Mouse (Mus musculus) heart, embryonic 11.5 days (tissue): Measurements from ENCODE around the gene Lime1. TPM values are rescaled to one million over a fixed set of nuclear protein-coding genes. Genes with fewer than 3 reads are reported as not detected.

Experiments
- ATAC-seq: fragments of 200-750 bp; cut with Nextera tagmentation; replicated peaks from 2 replicates; pipeline ENCODE4 v1.8.0; 2017; ENCODE audit warnings: moderate library complexity; ENCODE audit not compliant: insufficient number of reproducible peaks, low FRiP score, low TSS enrichment
- H3K27ac ChIP-seq: fragments of 300-500 bp; sonication (generic); 2 replicates; pipeline ENCODE4 v1.5.1; 2014; ENCODE audit warnings: mild to moderate bottlenecking, low read depth, low read length
- H3K27me3 ChIP-seq: fragments of 300-500 bp; sonication (generic); 2 replicates; pipeline ENCODE4 v1.6.1; 2014; ENCODE audit warnings: mild to moderate bottlenecking, low read length, mixed read lengths; ENCODE audit not compliant: control insufficient read depth, insufficient read depth
- H3K36me3 ChIP-seq: fragments of 300-500 bp; sonication (generic); 2 replicates; pipeline ENCODE4 v1.6.1; 2014; ENCODE audit warnings: mild to moderate bottlenecking, low read length, moderate library complexity, mixed read lengths; ENCODE audit not compliant: control insufficient read depth, insufficient read depth
- H3K4me1 ChIP-seq: fragments of 300-500 bp; sonication (generic); 2 replicates; pipeline ENCODE4 v1.6.1; 2014; ENCODE audit warnings: low read length; ENCODE audit not compliant: control insufficient read depth, insufficient read depth
- H3K4me2 ChIP-seq: fragments of 300-500 bp; sonication (generic); 2 replicates; pipeline ENCODE4 v1.6.1; 2014; ENCODE audit warnings: mild to moderate bottlenecking, moderate library complexity
- H3K4me3 ChIP-seq: fragments of 300-500 bp; sonication (generic); 2 replicates; pipeline ENCODE4 v1.5.1; 2014; ENCODE audit warnings: low read depth, low read length
- H3K9ac ChIP-seq: fragments of 300-500 bp; sonication (generic); 2 replicates; pipeline ENCODE4 v1.6.1; 2014; ENCODE audit warnings: mild to moderate bottlenecking, low read depth, low read length, moderate library complexity
- H3K9me3 ChIP-seq: fragments of 300-500 bp; sonication (generic); replicated peaks from 2 replicates; pipeline ENCODE4 v1.6.1; 2016; ENCODE audit warnings: low read length; ENCODE audit not compliant: control insufficient read depth
- WGBS: fragments of 180-500 bp; shearing (Covaris S2); extraction: QIAGEN DNeasy Blood & Tissue Kit; methylation state at CpG from one replicate; pipeline ENCODE4 v1.1.7; 2014; ENCODE audit not compliant: insufficient replicate concordance; 5-methylcytosine and 5-hydroxymethylcytosine counted together
- polyA plus RNA-seq: library from polyadenylated mRNA; unstranded; fragments of >200 nt; fragmentation: Nextera tagmentation; extraction: Ambion mirVana; gene quantifications from 2 replicates; pipeline ENCODE4 v1.2.1, GENCODE M21; 2014

Lime1 gene
- polyA plus RNA-seq: 11.2 and 13.8 TPM in 2 replicates

- Histone ChIP-seq H3K27me3 (no peaks in the 10 kb centered on the region), H3K27ac (no peak within 1 kb of the TSS), H3K36me3 (peaks cover 21% of the 10 kb centered on the region; the same call in 1 of the 2 replicates), H3K9ac (no peak within 1 kb of the TSS), H3K9me3 (no peaks in the 10 kb centered on the region), H3K4me3 (no peak within 1 kb of the TSS), H3K4me1 (no peaks in the 10 kb centered on the region), H3K4me2 (no peak within 1 kb of the TSS)
- 97% methylated on average over 12 of the region's 12 CpGs for WGBS
- ATAC-seq: no peak
Measured at GRCm38 (mm10) chr2:181379778-181380177, at the start of gene Lime1. TSS of gene Lime1 (plus strand) at chr2:181380078.

- Histone ChIP-seq H3K9me3 (no peaks in the 10 kb centered on the region), H3K9ac (no peak overlapping the region), H3K4me3 (no peak overlapping the region), H3K4me2 (no peak overlapping the region), H3K27ac (no peak overlapping the region), H3K36me3 (peaks cover 17% of the 10 kb centered on the region), H3K27me3 (no peaks in the 10 kb centered on the region), H3K4me1 (no peaks in the 10 kb centered on the region)
- ATAC-seq: no peak
Measured at GRCm38 (mm10) chr2:181332542-181332941, 47.3 kb upstream of the Lime1 start.

GRCm38 (mm10) chr2:181334023-181334422, 45.9 kb upstream of the Lime1 start:
- H3K36me3 ChIP-seq: peaks cover 18% of the 10 kb centered on the region
- 64% methylated on average over 3 of the region's 3 CpGs for WGBS
- no peak for ATAC-seq
- H3K27me3 ChIP-seq: no peaks in the 10 kb centered on the region
- no peak overlapping the region for H3K4me2 ChIP-seq
- no peaks in the 10 kb centered on the region for H3K4me1 ChIP-seq
- no peaks in the 10 kb centered on the region for H3K9me3 ChIP-seq
- no peak overlapping the region for H3K9ac ChIP-seq
- no peak overlapping the region for H3K4me3 ChIP-seq
- H3K27ac ChIP-seq: no peak overlapping the region

- H3K9me3 ChIP-seq: no peaks in the 10 kb centered on the region
- no peak overlapping the region for H3K4me3 ChIP-seq
- H3K27me3 ChIP-seq: no peaks in the 10 kb centered on the region
- H3K27ac ChIP-seq: no peak overlapping the region
- no peak for ATAC-seq
- no peak overlapping the region for H3K9ac ChIP-seq
- no peak overlapping the region for H3K4me2 ChIP-seq
- peaks cover 19% of the 10 kb centered on the region for H3K36me3 ChIP-seq
- H3K4me1 ChIP-seq: no peaks in the 10 kb centered on the region
- 87% methylated on average over 4 of the region's 4 CpGs for WGBS
Measured at GRCm38 (mm10) chr2:181340426-181340825, 39.5 kb upstream of the Lime1 start.

DNA sequence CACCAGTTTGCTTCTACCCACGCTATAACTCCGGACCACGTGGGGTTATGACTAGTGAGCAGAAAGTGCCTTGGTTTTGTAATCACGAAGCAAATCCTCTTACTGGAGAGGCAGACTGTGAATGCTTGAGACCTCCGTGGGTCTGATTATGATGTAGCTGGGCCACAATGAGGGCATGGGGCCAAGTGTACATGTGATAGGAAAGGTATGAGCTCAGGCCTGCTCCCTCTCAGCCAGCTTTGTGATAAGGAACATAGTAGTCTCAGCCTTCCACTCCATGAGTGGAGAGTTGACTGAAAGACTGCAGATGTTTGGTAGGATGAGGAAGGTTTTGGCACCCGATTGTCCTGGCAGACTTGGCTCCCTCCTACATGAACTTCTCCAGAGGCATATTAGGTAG, 37.1 kb upstream of the Lime1 start:
- H3K4me3 ChIP-seq: no peak overlapping the region
- H3K9ac ChIP-seq: no peak overlapping the region
- peaks cover 18% of the 10 kb centered on the region for H3K36me3 ChIP-seq
- peak overlapping the region; percentile 35; the same call in 1 of the 2 replicates for H3K27ac ChIP-seq
- no peaks in the 10 kb centered on the region for H3K9me3 ChIP-seq
- H3K4me2 ChIP-seq: no peak overlapping the region
- no peak for ATAC-seq
- H3K4me1 ChIP-seq: no peaks in the 10 kb centered on the region
- no peaks in the 10 kb centered on the region for H3K27me3 ChIP-seq
- WGBS: 69% methylated on average over 6 of the region's 6 CpGs

DNA sequence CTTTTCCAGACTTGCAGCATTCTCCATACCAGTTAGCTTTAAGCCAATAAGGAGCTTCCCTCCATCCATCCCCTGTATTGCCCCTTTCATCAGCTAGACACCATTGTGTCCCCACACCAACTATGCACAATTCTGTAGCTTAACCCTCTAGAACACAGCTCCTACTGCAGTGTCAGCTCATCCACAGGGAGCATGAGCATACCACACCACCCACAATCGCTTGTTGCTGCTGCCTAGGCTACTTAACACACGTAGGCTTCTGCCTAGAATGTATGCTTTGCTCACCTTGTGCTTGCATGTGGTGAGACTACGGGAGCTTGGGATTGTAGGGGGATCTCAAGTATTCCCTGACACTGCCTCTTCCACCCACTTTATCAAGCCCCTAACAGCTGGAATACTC, 23.1 kb upstream of the Lime1 start:
- no peak overlapping the region for H3K9ac ChIP-seq
- no peak overlapping the region for H3K4me2 ChIP-seq
- H3K4me1 ChIP-seq: no peaks in the 10 kb centered on the region
- ATAC-seq: no peak
- H3K4me3 ChIP-seq: no peak overlapping the region
- WGBS: 77% methylated on average over 3 of the region's 3 CpGs
- H3K36me3 ChIP-seq: peaks cover 37% of the 10 kb centered on the region
- H3K27me3 ChIP-seq: no peaks in the 10 kb centered on the region
- H3K27ac ChIP-seq: no peak overlapping the region
- no peaks in the 10 kb centered on the region for H3K9me3 ChIP-seq

DNA sequence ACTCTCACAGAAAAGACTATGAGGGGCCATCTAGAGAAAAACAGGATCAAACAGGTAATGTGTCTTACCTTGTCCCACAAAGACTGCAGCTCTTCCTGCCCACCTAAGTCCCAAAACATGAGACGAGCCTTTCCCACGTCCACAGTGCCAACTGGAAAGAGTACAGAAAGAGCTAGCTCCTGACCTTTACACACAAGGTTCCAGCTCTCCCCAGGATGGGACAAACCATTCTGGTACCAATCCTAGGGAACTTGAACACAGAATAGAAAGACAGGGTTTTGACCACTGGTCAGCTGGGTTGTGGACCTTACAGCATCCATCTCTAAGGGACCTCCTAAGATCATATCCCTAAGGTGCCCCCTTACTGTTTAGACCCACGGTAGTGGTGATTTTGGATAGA, 15.9 kb upstream of the Lime1 start:
- Histone ChIP-seq H3K9ac (peak overlapping the region; percentile 89), H3K36me3 (peaks cover 18% of the 10 kb centered on the region), H3K9me3 (no peaks in the 10 kb centered on the region), H3K27me3 (no peaks in the 10 kb centered on the region), H3K4me2 (peak overlapping the region; percentile 97), H3K27ac (no peak overlapping the region), H3K4me1 (peaks cover 21% of the 10 kb centered on the region), H3K4me3 (peak overlapping the region; percentile 94)
- 86% methylated on average over 3 of the region's 3 CpGs for WGBS
- no peak for ATAC-seq

DNA sequence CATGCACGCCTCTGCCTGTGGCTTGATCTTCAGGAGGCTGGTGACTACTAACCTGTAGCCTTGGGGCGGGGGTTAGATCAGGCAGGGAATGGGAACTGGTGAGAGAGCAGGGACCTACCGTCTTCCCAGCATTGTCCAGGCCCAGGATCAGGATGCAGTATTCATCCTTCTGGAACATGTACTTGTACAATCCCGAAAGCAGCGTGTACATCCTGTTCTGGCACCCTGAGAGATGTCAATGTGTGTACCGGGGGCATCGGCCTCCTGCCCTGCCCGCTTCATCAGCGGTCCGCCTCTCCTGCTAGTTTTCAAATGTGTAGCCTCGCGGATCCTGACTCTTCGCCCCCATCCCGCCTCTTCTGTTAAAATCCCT, 15.4 kb upstream of the Lime1 start:
- peaks cover 21% of the 10 kb centered on the region for H3K4me1 ChIP-seq

DNA sequence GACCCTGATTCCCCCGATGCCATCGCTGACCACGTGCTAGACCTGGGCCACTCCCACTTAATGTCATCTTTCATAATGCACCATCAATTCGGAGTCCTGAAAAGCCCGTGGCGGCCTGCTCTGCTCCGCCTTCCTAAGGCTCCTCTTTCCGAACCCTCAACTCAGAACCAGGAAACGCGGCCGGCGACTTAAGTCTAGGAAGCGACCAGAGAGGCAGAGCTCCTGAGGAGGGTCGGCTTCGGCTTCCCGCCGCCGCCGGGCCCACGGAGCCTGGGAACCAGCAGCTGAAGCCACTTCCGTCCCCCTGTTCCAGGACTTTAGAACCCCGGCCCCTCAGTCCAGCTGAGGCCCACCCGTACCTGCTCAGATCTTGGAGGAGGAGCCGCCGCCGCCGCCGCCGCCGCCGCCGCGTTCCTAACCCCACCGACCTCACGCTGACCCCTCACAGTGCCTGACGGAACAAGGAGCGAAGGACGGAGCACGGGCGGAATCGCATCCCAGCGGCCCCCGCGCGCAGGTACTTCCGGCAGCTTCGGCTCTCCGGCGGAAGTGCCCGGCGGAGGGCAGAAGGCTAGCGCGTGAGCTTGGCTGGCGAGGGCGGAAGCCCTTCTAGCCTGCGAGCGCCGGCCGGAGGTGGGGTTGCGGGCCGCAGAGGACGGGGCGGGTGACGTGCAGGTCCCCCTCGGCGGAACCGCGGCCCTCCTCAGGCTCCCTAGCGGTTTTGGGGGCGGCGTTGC, 14.8 kb upstream of the Lime1 start, which contains the start of the genes Zgpat and Arfrp1:
Zgpat (plus strand) TSS at position 69 of the 737 bp plus-strand sequence.
Arfrp1 (minus strand) TSS at position 545 of the 737 bp plus-strand sequence.
- peak within 1 kb of the TSS; percentile 97 for H3K4me2 ChIP-seq
- H3K36me3 ChIP-seq: peaks cover 17% of the 10 kb centered on the region
- no peaks in the 10 kb centered on the region for H3K27me3 ChIP-seq
- peak within 1 kb of the TSS; percentile 94 for H3K4me3 ChIP-seq
- under 1% methylated on average over 68 of the region's 71 CpGs for WGBS
- peak within 1 kb of the TSS; percentile 90 for H3K27ac ChIP-seq
- ATAC-seq: peak; percentile 82
- H3K9me3 ChIP-seq: no peaks in the 10 kb centered on the region
- peaks cover 21% of the 10 kb centered on the region for H3K4me1 ChIP-seq
- peak within 1 kb of the TSS; percentile 89 for H3K9ac ChIP-seq

More for the DNA sequence above, 15.4 kb upstream of the Lime1 start:
- Histone ChIP-seq H3K9ac (peak overlapping the region; percentile 89), H3K9me3 (no peaks in the 10 kb centered on the region), H3K27me3 (no peaks in the 10 kb centered on the region), H3K4me2 (peak overlapping the region; percentile 97), H3K27ac (peak overlapping the region; percentile 90), H3K36me3 (peaks cover 13% of the 10 kb centered on the region), H3K4me3 (peak overlapping the region; percentile 94)
- WGBS: 7% methylated on average over 14 of the region's 14 CpGs
- ATAC-seq: peak; percentile 2; the same call in 1 of the 2 replicates
